Mouse (Mus musculus): Measurements from ENCODE around the gene Col8a2. TPM values are rescaled to one million over a fixed set of nuclear protein-coding genes. Genes with fewer than 3 reads are reported as not detected.

Gene Col8a2
- total RNA-seq, 2 experiments from 2014 or later: 1.7 to 2.8 TPM

GRCm38 (mm10) chr4:126259523-126260160 is 27.0 kb upstream of the Col8a2 start:
- DNase-seq (ENCODE audit: low spot score in 2 of 2): no peak

GRCm38 (mm10) chr4:126260520-126261201 is 25.9 kb upstream of the Col8a2 start:
- DNase-seq (ENCODE audit: low spot score in 2 of 2): peak in 1 of 2 experiments; percentile 61

GRCm38 (mm10) chr4:126261266-126261665 is 25.3 kb upstream of the Col8a2 start:
- no peak for DNase-seq (ENCODE audit: low spot score in 2 of 2)

GRCm38 (mm10) chr4:126261675-126262074 is 24.9 kb upstream of the Col8a2 start:
- DNase-seq (ENCODE audit: low spot score in 2 of 2): no peak

GRCm38 (mm10) chr4:126262119-126262807 is 24.3 kb upstream of the Col8a2 start, which contains the start of gene Trappc3:
Gene Trappc3, plus strand, starts transcription at chr4:126262325.
- DNase-seq (ENCODE audit: low spot score in 2 of 2): peak; percentile 100

- DNase-seq (ENCODE audit: low spot score in 2 of 2): no peak
These were observed 17.3 kb upstream of the Col8a2 start for GRCm38 (mm10) chr4:126269292-126269691.

GRCm38 (mm10) chr4:126273753-126274152 is 12.8 kb upstream of the Col8a2 start:
- DNase-seq (ENCODE audit: low spot score in 2 of 2): peak in 1 of 2 experiments; percentile 43

GRCm38 (mm10) chr4:126275081-126275480 is 11.5 kb upstream of the Col8a2 start:
- DNase-seq (ENCODE audit: low spot score in 2 of 2): no peak

- DNase-seq (ENCODE audit: low spot score in 2 of 2): no peak
These were observed 10.9 kb upstream of the Col8a2 start for GRCm38 (mm10) chr4:126275681-126276131.

- DNase-seq (ENCODE audit: low spot score in 2 of 2): no peak
These were observed 8.6 kb upstream of the Col8a2 start for GRCm38 (mm10) chr4:126277906-126278564.

GRCm38 (mm10) chr4:126278565-126278915 is 8.1 kb upstream of the Col8a2 start:
- DNase-seq (ENCODE audit: low spot score in 2 of 2): no peak

- DNase-seq (ENCODE audit: low spot score in 2 of 2): no peak
These were observed 7.6 kb upstream of the Col8a2 start for GRCm38 (mm10) chr4:126278961-126279360.

- no peak for DNase-seq (ENCODE audit: low spot score in 2 of 2)
These were observed 4.9 kb upstream of the Col8a2 start for GRCm38 (mm10) chr4:126281706-126282105.

GRCm38 (mm10) chr4:126283582-126283981 is 3.0 kb upstream of the Col8a2 start:
- no peak for DNase-seq (ENCODE audit: low spot score in 2 of 2)

GRCm38 (mm10) chr4:126287302-126287995 is 856 bp downstream of the Col8a2 start:
- DNase-seq (ENCODE audit: low spot score in 2 of 2): no peak

GRCm38 (mm10) chr4:126288085-126288666 is 1.6 kb downstream of the Col8a2 start:
- no peak for DNase-seq (ENCODE audit: low spot score in 2 of 2)

GRCm38 (mm10) chr4:126290314-126290713 is 3.7 kb downstream of the Col8a2 start:
- no peak for DNase-seq (ENCODE audit: low spot score in 2 of 2)

GRCm38 (mm10) chr4:126291196-126291595 is 4.6 kb downstream of the Col8a2 start:
- no peak for DNase-seq (ENCODE audit: low spot score in 2 of 2)

- DNase-seq (ENCODE audit: low spot score in 2 of 2): no peak
These were observed 8.6 kb downstream of the Col8a2 start for GRCm38 (mm10) chr4:126295152-126295551.

- DNase-seq (ENCODE audit: low spot score in 2 of 2): no peak
These were observed 9.3 kb downstream of the Col8a2 start for GRCm38 (mm10) chr4:126295937-126296336.
